8 mouse cellular contexts compared by ENCODE assay signal in genomic region chr4:76450351-76451018, GRCm38 (mm10).
DNase-seq lines count a peak whose midpoint lies in the region; ATAC-seq and TF ChIP-seq lines count a peak whose summit lies in the region.

No protein-coding gene starts in this region.

- DNase-seq in Muller cell, postnatal 12 days (ENCODE audit: inconsistent ontology term): peak; percentile 71
- peak; percentile 62 for DNase-seq in cerebellum, adult 11 months
- peak; percentile 53 to 58 for DNase-seq in left cerebral cortex, postnatal 25 days (ENCODE audit: low spot score in 2 of 2)
- DNase-seq in mesoderm, embryonic 11.5 days (ENCODE audit: low read depth, low spot score): peak; percentile 90
- DNase-seq in c-Kit-positive CD71-positive TER-119-positive erythroid progenitor cells, embryonic 14.5 days (ENCODE audit: low spot score): no peak

- peaks cover 17% of the 10 kb centered on the region for H3K4me1 ChIP-seq in forebrain, embryonic 13.5 days
- no peaks in the 10 kb centered on the region for H3K4me1 ChIP-seq in small intestine, adult 2 months (ENCODE audit: control insufficient read depth, insufficient read depth, insufficient read length, low read length)

- H3K4me2 ChIP-seq in forebrain, embryonic 13.5 days: peak overlapping the region; percentile 78

- TF ChIP-seq POLR2A in small intestine, adult 2 months (IDR thresholded peaks at IDR 0.05; ENCODE audit: low read depth, low read length): no peak

- H3K9me3 ChIP-seq in forebrain, embryonic 13.5 days (replicated peaks): no peaks in the 10 kb centered on the region

- no peaks in the 10 kb centered on the region for H3K36me3 ChIP-seq in forebrain, embryonic 13.5 days (ENCODE audit: poor library complexity, severe bottlenecking)
- no peaks in the 10 kb centered on the region for H3K36me3 ChIP-seq in small intestine, adult 2 months (ENCODE audit: control insufficient read depth, insufficient read depth, low read length)

- ATAC-seq in forebrain, embryonic 13.5 days: peak; percentile 81
- peak; percentile 24 to 47; a peak in 3 of 4 replicates for ATAC-seq in hematopoietic stem cell, adult 5-6 weeks (replicated peaks in 1 of 2; ENCODE audit: insufficient read depth in 1 of 2, low FRiP score in 2 of 2, low TSS enrichment in 1 of 2, low read depth in 1 of 2, poor library complexity in 2 of 2, severe bottlenecking in 2 of 2)

- H3K27ac ChIP-seq in forebrain, embryonic 13.5 days: peak overlapping the region; percentile 97
- peak overlapping the region; percentile 55; the same call in 1 of the 2 replicates for H3K27ac ChIP-seq in small intestine, adult 2 months (ENCODE audit: insufficient read depth, low read depth, low read length)

- no peaks in the 10 kb centered on the region for H3K27me3 ChIP-seq in forebrain, embryonic 13.5 days
- H3K27me3 ChIP-seq in small intestine, adult 2 months (ENCODE audit: control insufficient read depth, insufficient read depth, low read length): no peaks in the 10 kb centered on the region

- WGBS in forebrain, embryonic 13.5 days: 0% methylated on average over 29 of the region's 34 CpGs
- 3% methylated on average over 31 of the region's 34 CpGs for WGBS in small intestine, adult 2 months

- TF ChIP-seq CTCF in small intestine, adult 2 months (IDR thresholded peaks at IDR 0.05; ENCODE audit: extremely low read depth, insufficient read length, insufficient replicate concordance, low read depth, low read length): no peak

- H3K9ac ChIP-seq in forebrain, embryonic 13.5 days: peak overlapping the region; percentile 92

- intact Hi-C loops in left cerebral cortex, postnatal 25 days (cut with DNase I): loop anchor here (10.0 kb wide), 1 partner anchor 944 kb away; no protein-coding TSS in a partner anchor

- H3K4me3 ChIP-seq in forebrain, embryonic 13.5 days: peak overlapping the region; percentile 65
- peak overlapping the region; percentile 93 for H3K4me3 ChIP-seq in small intestine, adult 2 months (ENCODE audit: low read depth, low read length)
